Mouse (Mus musculus) MEL (cell line): ENCODE measurements around the gene 1700029H14Rik.

Experiments used
- CTCF ChIP-seq, 3 experiments: IDR thresholded peaks in 2 of 3; conservative IDR thresholded peaks in 1 of 3; 2 replicates each; pipeline ENCODE4 v1.5.1; 2011 to 2012; ENCODE audit warnings: low read length in 3 of 3, low read depth in 2 of 3, mild to moderate bottlenecking in 2 of 3, improper control_type of control experiment in 1 of 3, inconsistent platforms in 1 of 3, mixed read lengths in 1 of 3, moderate library complexity in 1 of 3; ENCODE audit not compliant: control insufficient read depth in 1 of 3, insufficient read depth in 1 of 3, poor library complexity in 1 of 3, severe bottlenecking in 1 of 3
- ELF1 ChIP-seq: IDR thresholded peaks from 2 replicates; pipeline ENCODE4 v1.6.1; 2014; ENCODE audit warnings: low read depth, mild to moderate bottlenecking, inconsistent platforms, low read length, improper control_type of control experiment, moderate library complexity
- EP300 ChIP-seq, 2 experiments: IDR thresholded peaks; 2 replicates each; pipeline ENCODE4 v1.6.1; 2011; ENCODE audit warnings: improper control_type of control experiment in 2 of 2, low read length in 2 of 2, low read depth in 1 of 2, mild to moderate bottlenecking in 1 of 2
- ETS1 ChIP-seq: IDR thresholded peaks from 2 replicates; pipeline ENCODE4 v1.6.1; 2012; ENCODE audit warnings: low read depth, mild to moderate bottlenecking, inconsistent platforms, low read length, improper control_type of control experiment, moderate library complexity
- MXI1 ChIP-seq: IDR thresholded peaks from 2 replicates; pipeline ENCODE4 v1.6.1; 2011; ENCODE audit warnings: mild to moderate bottlenecking, low read depth, low read length, improper control_type of control experiment
- POLR2A ChIP-seq, 2 experiments: IDR thresholded peaks; 2 replicates each; pipeline ENCODE4 v1.6.1; 2011 to 2012; ENCODE audit warnings: low read length in 2 of 2, mild to moderate bottlenecking in 2 of 2, control low read depth in 1 of 2, improper control_type of control experiment in 1 of 2, low read depth in 1 of 2, moderate library complexity in 1 of 2; ENCODE audit not compliant: control insufficient read depth in 1 of 2, insufficient read depth in 1 of 2, poor library complexity in 1 of 2
- RAD21 ChIP-seq: IDR thresholded peaks from 2 replicates; pipeline ENCODE4 v1.6.1; 2011; ENCODE audit warnings: mild to moderate bottlenecking, low read depth, low read length, improper control_type of control experiment
- TBP ChIP-seq: IDR thresholded peaks from 2 replicates; pipeline ENCODE4 v1.8.0; 2011; ENCODE audit warnings: low read depth, low read length, improper control_type of control experiment
- ZMIZ1 ChIP-seq: IDR thresholded peaks from 2 replicates; pipeline ENCODE4 v1.6.1; 2012; ENCODE audit warnings: low read depth, mild to moderate bottlenecking, inconsistent platforms, low read length, improper control_type of control experiment, moderate library complexity

DNA sequence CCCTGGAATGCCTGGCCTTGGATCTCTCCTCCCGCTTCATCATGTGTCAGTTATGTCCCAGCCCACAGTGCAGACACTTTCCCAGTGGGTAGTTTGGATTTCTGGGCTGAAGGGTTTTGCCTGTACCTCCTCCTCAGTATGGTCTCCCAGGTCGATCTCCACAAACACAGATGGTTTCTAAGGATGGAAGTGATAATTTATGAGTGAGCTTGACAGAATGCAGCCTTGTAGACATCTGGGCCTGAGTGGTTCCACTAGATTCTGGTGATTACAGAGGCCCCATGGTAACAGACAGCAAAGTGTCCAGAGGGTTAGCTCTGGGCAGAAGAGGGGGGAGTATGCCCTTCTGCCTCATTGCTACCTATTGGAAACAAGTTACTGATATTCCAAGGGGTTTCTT, 4.7 kb downstream of the 1700029H14Rik start:
- TF ChIP-seq TBP (no peak), ETS1 (no peak), POLR2A (IDR thresholded peaks at IDR 0.05; ENCODE audit: control insufficient read depth in 1 of 2, insufficient read depth in 1 of 2, low read depth in 1 of 2, low read length in 2 of 2, poor library complexity in 1 of 2) (no peak), ZMIZ1 (no peak), CTCF (IDR thresholded peaks at IDR 0.05 in 2 of 3, conservative IDR thresholded peaks at IDR 0.05 in 1 of 3; ENCODE audit: control insufficient read depth in 1 of 3, insufficient read depth in 1 of 3, low read depth in 2 of 3, low read length in 3 of 3, poor library complexity in 1 of 3, severe bottlenecking in 1 of 3) (no peak), EP300 (IDR thresholded peaks at IDR 0.05; ENCODE audit: low read depth in 1 of 2, low read length in 2 of 2) (no peak), RAD21 (no peak), ELF1 (no peak), MXI1 (no peak)
